Mouse (Mus musculus) hindbrain, embryonic 16.5 days (tissue): ENCODE results near the gene Acsl5. TPM values are rescaled to one million over a fixed set of nuclear protein-coding genes. Genes with fewer than 3 reads are reported as not detected.

Experiments used
- ATAC-seq: fragments of 200-750 bp; cut with Nextera tagmentation; 2 replicates; pipeline ENCODE4 v1.8.0; 2017; ENCODE audit warnings: moderate TSS enrichment, moderate library complexity
- H3K27ac ChIP-seq: fragments of 300-500 bp; sonication (generic); 2 replicates; pipeline ENCODE4 v1.5.1; 2014; ENCODE audit warnings: low read depth, mild to moderate bottlenecking, control low read depth, low read length, moderate library complexity
- H3K27me3 ChIP-seq: fragments of 300-500 bp; sonication (generic); replicated peaks from 2 replicates; pipeline ENCODE4 v1.6.1; 2014; ENCODE audit warnings: low read length; ENCODE audit not compliant: control insufficient read depth, insufficient read depth
- H3K36me3 ChIP-seq: fragments of 300-500 bp; sonication (generic); 2 replicates; pipeline ENCODE4 v1.6.1; 2014; ENCODE audit warnings: mild to moderate bottlenecking, low read length, moderate library complexity, mixed read lengths; ENCODE audit not compliant: control insufficient read depth, insufficient read depth
- H3K4me1 ChIP-seq: fragments of 300-500 bp; sonication (generic); 2 replicates; pipeline ENCODE4 v1.6.1; 2014; ENCODE audit warnings: low read depth, low read length; ENCODE audit not compliant: control insufficient read depth, insufficient read depth
- H3K4me2 ChIP-seq: fragments of 300-500 bp; sonication (generic); 2 replicates; pipeline ENCODE4 v1.6.1; 2014; ENCODE audit warnings: mild to moderate bottlenecking, low read length, control low read depth, moderate library complexity
- H3K4me3 ChIP-seq: fragments of 300-500 bp; sonication (generic); 2 replicates; pipeline ENCODE4 v1.5.1; 2014; ENCODE audit warnings: mild to moderate bottlenecking, low read length, control low read depth, moderate library complexity
- H3K9ac ChIP-seq: fragments of 300-500 bp; sonication (generic); 2 replicates; pipeline ENCODE4 v1.6.1; 2014; ENCODE audit warnings: low read depth, mild to moderate bottlenecking, control low read depth, low read length, moderate library complexity
- H3K9me3 ChIP-seq: fragments of 300-500 bp; sonication (generic); 2 replicates; pipeline ENCODE4 v1.6.1; 2014; ENCODE audit warnings: mild to moderate bottlenecking, low read length, moderate library complexity; ENCODE audit not compliant: control insufficient read depth
- WGBS: fragments of 180-500 bp; shearing (Covaris S2); extraction: QIAGEN DNeasy Blood & Tissue Kit; methylation state at CpG from one replicate; pipeline ENCODE4 v1.1.7; 2014; 5-methylcytosine and 5-hydroxymethylcytosine counted together
- polyA plus RNA-seq: library from polyadenylated mRNA; unstranded; fragments of >200 nt; fragmentation: Nextera tagmentation; extraction: Ambion mirVana; gene quantifications from 2 replicates; pipeline ENCODE4 v1.2.1, GENCODE M21; 2015

Acsl5 gene
- polyA plus RNA-seq = 19.7 and 20.1 TPM in 2 replicates

DNA sequence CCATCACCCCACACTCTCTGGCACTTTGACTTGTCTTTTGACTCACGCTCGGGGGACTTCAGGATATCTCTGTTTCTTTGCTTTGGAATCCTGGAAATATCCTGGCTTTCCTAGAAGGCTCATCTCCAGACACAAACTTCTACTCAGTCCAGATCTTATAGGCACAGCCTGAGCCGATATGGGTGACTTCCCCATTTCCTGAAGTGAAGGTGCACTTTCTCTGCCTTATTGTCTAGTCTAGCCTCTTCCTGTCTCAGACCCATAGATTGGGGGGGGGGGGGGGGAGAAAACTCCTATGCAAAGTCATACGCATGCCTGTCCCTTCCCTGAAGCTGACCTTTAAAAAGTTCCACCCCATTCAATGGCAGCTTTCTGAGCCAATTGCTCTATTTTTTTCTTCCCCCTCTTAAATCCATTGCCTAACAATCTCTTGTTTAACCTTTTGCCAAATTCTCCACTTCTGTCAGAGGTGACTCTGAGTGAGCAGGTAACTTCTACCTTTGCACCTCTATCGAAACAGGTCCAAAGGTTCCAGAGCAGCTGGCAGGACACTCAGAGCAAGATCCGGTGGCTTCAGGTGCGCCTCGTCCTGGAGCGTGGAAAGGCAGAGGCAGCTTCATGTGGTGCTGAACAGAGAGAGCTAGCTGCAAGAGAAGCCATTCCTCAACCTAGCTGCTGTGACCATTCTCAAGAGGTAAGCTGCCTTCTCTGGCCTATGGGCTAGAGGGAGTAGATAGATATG, at the start of gene Acsl5:
Acsl5 (plus strand) TSS at position 556 of the 742 bp plus-strand sequence.
- Histone ChIP-seq H3K36me3 (no peaks in the 10 kb centered on the region), H3K9me3 (no peaks in the 10 kb centered on the region), H3K27me3 (no peaks in the 10 kb centered on the region), H3K9ac (no peak within 1 kb of the TSS), H3K4me2 (no peak within 1 kb of the TSS; the same call in 1 of the 2 replicates), H3K4me1 (peaks cover 10% of the 10 kb centered on the region), H3K4me3 (no peak within 1 kb of the TSS), H3K27ac (no peak within 1 kb of the TSS)
- ATAC-seq = no peak
- 93% methylated on average over 9 of the region's 9 CpGs for WGBS

GRCm38 (mm10) chr19:55206482-55207138, 45.1 kb upstream of the Acsl5 start:
- peak; percentile 65; the same call in 1 of the 2 replicates for ATAC-seq
- no peak overlapping the region for H3K9ac ChIP-seq
- WGBS = 39% methylated on average over 8 of the region's 8 CpGs
- H3K27me3 ChIP-seq = no peaks in the 10 kb centered on the region
- H3K27ac ChIP-seq = no peak overlapping the region
- no peaks in the 10 kb centered on the region for H3K9me3 ChIP-seq
- H3K36me3 ChIP-seq = no peaks in the 10 kb centered on the region
- no peak overlapping the region for H3K4me2 ChIP-seq
- H3K4me3 ChIP-seq = no peak overlapping the region
- no peaks in the 10 kb centered on the region for H3K4me1 ChIP-seq

GRCm38 (mm10) chr19:55207205-55207604, 44.5 kb upstream of the Acsl5 start:
- Histone ChIP-seq H3K36me3 (no peaks in the 10 kb centered on the region), H3K27ac (no peak overlapping the region), H3K4me1 (no peaks in the 10 kb centered on the region), H3K27me3 (no peaks in the 10 kb centered on the region), H3K9ac (no peak overlapping the region), H3K4me2 (no peak overlapping the region), H3K4me3 (no peak overlapping the region), H3K9me3 (no peaks in the 10 kb centered on the region)
- 60% methylated on average over 6 of the region's 6 CpGs for WGBS
- no peak for ATAC-seq

GRCm38 (mm10) chr19:55207746-55208538, 43.8 kb upstream of the Acsl5 start:
- Histone ChIP-seq H3K9me3 (no peaks in the 10 kb centered on the region), H3K9ac (no peak overlapping the region), H3K4me2 (no peak overlapping the region), H3K4me1 (no peaks in the 10 kb centered on the region), H3K27me3 (no peaks in the 10 kb centered on the region), H3K36me3 (no peaks in the 10 kb centered on the region), H3K27ac (no peak overlapping the region), H3K4me3 (no peak overlapping the region)
- WGBS = 69% methylated on average over 25 of the region's 25 CpGs
- ATAC-seq = no peak

DNA sequence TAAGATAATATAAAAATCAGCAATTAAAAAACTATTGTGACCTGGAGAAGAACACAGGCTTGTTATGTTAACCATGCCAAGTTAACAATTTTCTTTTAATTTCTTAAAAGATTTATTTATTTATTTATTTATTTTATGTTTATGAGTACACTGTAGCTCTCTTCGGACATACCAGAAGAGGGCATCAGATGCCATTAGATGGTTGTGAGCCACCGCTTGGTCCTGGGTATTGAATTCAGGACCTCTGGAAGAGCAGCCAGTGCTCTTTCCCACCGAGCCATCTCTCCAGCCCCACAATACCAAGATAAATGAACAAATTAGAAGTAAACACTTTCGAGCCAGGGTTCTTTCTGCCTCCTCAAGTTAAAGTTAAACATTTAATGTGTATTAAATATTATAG, 43.1 kb upstream of the Acsl5 start:
- Histone ChIP-seq H3K27ac (no peak overlapping the region), H3K4me2 (no peak overlapping the region), H3K36me3 (no peaks in the 10 kb centered on the region), H3K9ac (no peak overlapping the region), H3K4me3 (no peak overlapping the region), H3K27me3 (no peaks in the 10 kb centered on the region), H3K4me1 (no peaks in the 10 kb centered on the region), H3K9me3 (no peaks in the 10 kb centered on the region)
- ATAC-seq = no peak
- 78% methylated on average over 4 of the region's 4 CpGs for WGBS

DNA sequence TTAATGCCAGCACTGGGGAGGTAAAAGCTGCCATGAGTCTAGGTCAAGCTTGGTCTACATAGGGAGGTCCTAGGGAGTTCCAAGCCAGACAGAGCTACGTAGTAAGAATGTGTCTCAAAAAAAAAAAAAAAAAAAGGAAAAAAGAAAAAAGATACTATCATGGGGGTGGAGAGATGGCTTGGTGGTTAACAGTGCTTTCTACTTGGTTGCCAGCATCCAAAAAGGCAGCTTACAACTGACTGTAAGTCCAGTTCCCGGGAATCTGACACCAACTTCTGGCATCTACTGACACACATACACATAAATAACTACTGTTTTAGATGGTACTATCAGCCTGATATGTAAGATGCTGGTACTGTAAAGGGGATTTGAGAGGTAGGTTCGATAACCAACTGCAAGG, 42.7 kb upstream of the Acsl5 start:
- 87% methylated on average over 3 of the region's 3 CpGs for WGBS
- Histone ChIP-seq H3K4me2 (no peak overlapping the region), H3K27ac (no peak overlapping the region), H3K36me3 (no peaks in the 10 kb centered on the region), H3K4me1 (no peaks in the 10 kb centered on the region), H3K27me3 (no peaks in the 10 kb centered on the region), H3K4me3 (no peak overlapping the region), H3K9ac (no peak overlapping the region), H3K9me3 (no peaks in the 10 kb centered on the region)
- no peak for ATAC-seq

GRCm38 (mm10) chr19:55211698-55212097, 40.0 kb upstream of the Acsl5 start:
- Histone ChIP-seq H3K4me2 (no peak overlapping the region), H3K4me1 (no peaks in the 10 kb centered on the region), H3K27ac (no peak overlapping the region), H3K27me3 (no peaks in the 10 kb centered on the region), H3K36me3 (no peaks in the 10 kb centered on the region), H3K9me3 (no peaks in the 10 kb centered on the region), H3K4me3 (no peak overlapping the region), H3K9ac (no peak overlapping the region)
- 95% methylated on average over 1 of the region's 1 CpGs for WGBS
- ATAC-seq = no peak

DNA sequence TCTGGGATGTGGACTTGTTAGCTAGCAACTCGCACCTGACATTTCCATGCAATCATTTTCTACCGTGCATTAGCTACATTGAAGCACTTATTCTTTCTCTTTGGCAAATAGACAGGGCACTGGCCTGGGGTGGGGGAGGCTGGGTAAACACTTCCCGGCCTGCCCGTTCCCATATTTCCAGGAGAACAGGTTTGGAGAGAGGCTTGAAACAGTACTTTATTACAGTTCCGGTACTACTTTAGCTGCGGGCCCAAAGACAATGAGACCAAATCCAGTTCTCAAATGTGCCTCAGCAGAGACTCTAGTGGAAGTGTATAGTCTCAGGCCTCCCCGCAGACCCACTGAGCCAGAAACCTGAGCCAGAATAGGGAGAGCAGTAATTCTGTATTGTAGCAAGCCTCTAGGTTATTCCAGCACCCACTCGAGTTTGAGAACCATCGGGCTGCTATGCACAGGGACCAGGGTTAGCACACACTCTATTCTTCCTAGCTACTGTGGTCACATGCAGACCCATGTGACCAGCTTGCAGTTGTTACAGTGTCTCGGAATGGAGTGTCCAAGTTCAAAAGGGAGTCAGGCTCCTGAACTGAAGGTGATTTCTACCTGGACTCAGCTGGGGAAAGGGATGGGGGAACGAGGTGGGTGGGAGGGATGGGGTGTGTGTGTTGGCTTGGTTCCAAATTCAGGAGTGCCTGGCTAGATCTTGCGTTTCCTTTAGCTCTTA, 38.0 kb upstream of the Acsl5 start:
- H3K4me3 ChIP-seq = no peak overlapping the region
- H3K4me1 ChIP-seq = peaks cover 3% of the 10 kb centered on the region; the same call in 1 of the 2 replicates

More for the DNA sequence above, 38.0 kb upstream of the Acsl5 start:
- no peak for ATAC-seq
- Histone ChIP-seq H3K9me3 (no peaks in the 10 kb centered on the region), H3K27ac (no peak overlapping the region), H3K9ac (no peak overlapping the region), H3K36me3 (no peaks in the 10 kb centered on the region), H3K27me3 (no peaks in the 10 kb centered on the region), H3K4me2 (no peak overlapping the region)
- 86% methylated on average over 12 of the region's 12 CpGs for WGBS
